Comparison of ENCODE assay signal across 8 mouse cellular contexts in the genomic region with DNA sequence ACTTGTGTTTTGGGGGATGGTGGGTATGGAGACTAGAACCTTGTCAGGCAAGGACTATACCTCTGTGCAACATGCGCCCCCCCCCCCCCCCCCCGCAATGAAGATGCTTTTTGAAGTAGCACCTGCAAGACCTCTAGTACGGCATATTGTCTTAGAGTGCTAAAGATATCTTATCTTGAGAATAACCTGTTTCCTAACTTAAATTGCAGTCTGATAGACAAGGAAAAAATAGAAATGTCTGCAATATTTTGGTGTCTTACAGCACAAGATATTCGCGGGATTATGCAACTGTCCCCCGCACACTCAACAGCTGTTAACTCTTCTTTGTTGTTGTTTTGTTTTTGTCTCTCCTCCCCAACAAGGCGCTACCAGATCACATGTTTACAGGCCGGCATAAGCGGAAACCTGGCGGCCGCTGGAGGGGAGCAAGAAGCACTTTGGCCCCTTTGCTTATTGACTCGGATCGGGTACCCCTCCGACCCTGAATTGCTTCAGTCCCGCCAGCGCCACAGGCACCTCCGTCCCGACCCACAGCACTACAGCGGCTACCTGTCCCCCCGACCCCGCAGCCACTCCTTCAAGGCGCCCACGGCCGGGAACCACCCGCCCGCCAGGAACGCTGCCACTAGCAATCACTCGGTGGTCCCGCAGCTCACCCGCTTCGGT. TPM values are rescaled to one million over a fixed set of nuclear protein-coding genes. Genes with fewer than 3 reads are reported as not detected.
DNase-seq lines count a peak whose midpoint lies in the region; ATAC-seq lines count a peak whose summit lies in the region.

No protein-coding gene starts in this region.

- H3K27ac ChIP-seq in hindbrain, embryonic 11.5 days (ENCODE audit: low read depth, low read length) = peak overlapping the region; percentile 53; the same call in 1 of the 2 replicates
- peak overlapping the region; percentile 47 for H3K27ac ChIP-seq in liver, embryonic 13.5 days

- H3K9ac ChIP-seq in hindbrain, embryonic 11.5 days (ENCODE audit: low read depth, low read length) = peak overlapping the region; percentile 66
- peak overlapping the region; percentile 79 for H3K9ac ChIP-seq in liver, embryonic 13.5 days

- no peaks in the 10 kb centered on the region for H3K9me3 ChIP-seq in hindbrain, embryonic 11.5 days (ENCODE audit: control insufficient read depth, low read length)
- no peaks in the 10 kb centered on the region for H3K9me3 ChIP-seq in liver, embryonic 13.5 days (replicated peaks)

- H3K4me1 ChIP-seq in hindbrain, embryonic 11.5 days (replicated peaks; ENCODE audit: control insufficient read depth, insufficient read depth, low read length) = no peaks in the 10 kb centered on the region
- H3K4me1 ChIP-seq in liver, embryonic 13.5 days (replicated peaks) = peaks cover 37% of the 10 kb centered on the region

- 6% methylated on average over 27 of the region's 31 CpGs for WGBS in hindbrain, embryonic 11.5 days
- under 1% methylated on average over 31 of the region's 31 CpGs for WGBS in liver, embryonic 13.5 days (ENCODE audit: insufficient replicate concordance)

- H3K27me3 ChIP-seq in hindbrain, embryonic 11.5 days (ENCODE audit: control insufficient read depth, insufficient read depth, low read length) = no peaks in the 10 kb centered on the region
- no peaks in the 10 kb centered on the region for H3K27me3 ChIP-seq in liver, embryonic 13.5 days

- no peaks in the 10 kb centered on the region for H3K36me3 ChIP-seq in hindbrain, embryonic 11.5 days (ENCODE audit: control insufficient read depth, insufficient read depth, low read length)
- H3K36me3 ChIP-seq in liver, embryonic 13.5 days = no peaks in the 10 kb centered on the region

- ATAC-seq in hindbrain, embryonic 11.5 days (ENCODE audit: low FRiP score) = peak; percentile 77
- ATAC-seq in liver, embryonic 13.5 days (ENCODE audit: low read depth) = peak; percentile 28; the same call in 1 of the 2 replicates

- peak overlapping the region; percentile 67 for H3K4me2 ChIP-seq in hindbrain, embryonic 11.5 days (replicated peaks; ENCODE audit: low read depth, low read length)
- H3K4me2 ChIP-seq in liver, embryonic 13.5 days = peak overlapping the region; percentile 85

- peak; percentile 45 for DNase-seq in embryo, embryonic 10.5 days (ENCODE audit: low spot score)
- no peak for DNase-seq in embryo, embryonic 9.5 days (ENCODE audit: extremely low spot score)
- DNase-seq in 416B (ENCODE audit: low read depth) = peak; percentile 67
- peak; percentile 34 for DNase-seq in c-Kit-positive CD71-positive TER-119-negative erythroid progenitor cells, embryonic 14.5 days (ENCODE audit: low read depth)
- DNase-seq in hindbrain, embryonic 11.5 days (ENCODE audit: low spot score) = no peak
- DNase-seq in liver, embryonic 13.5 days = no peak
- peak; percentile 29 to 35 for DNase-seq in natural killer cell, adult 2 months (ENCODE audit: low spot score in 2 of 2)
- no peak for DNase-seq in thymus, adult 18-20 months

- peak overlapping the region; percentile 65 for H3K4me3 ChIP-seq in hindbrain, embryonic 11.5 days (ENCODE audit: low read depth, low read length)
- peak overlapping the region; percentile 77 for H3K4me3 ChIP-seq in liver, embryonic 13.5 days (replicated peaks)

RNA-seq across cellular contexts. Expression of gene Slc17a5, which starts 0.5 kb away (rescaled TPM):
- 10.7 and 12.8 TPM in 2 replicates for polyA plus RNA-seq in hindbrain, embryonic 11.5 days (2014; fragmentation: Nextera tagmentation; extraction: Ambion mirVana)
- 4.5 and 5.6 TPM in 2 replicates for polyA plus RNA-seq in liver, embryonic 13.5 days (2015; fragmentation: Nextera tagmentation; extraction: Ambion mirVana)

RNA-seq across cellular contexts. Expression of gene Cd109, which starts 28.0 kb away (rescaled TPM):
- polyA plus RNA-seq in hindbrain, embryonic 11.5 days (2014; fragmentation: Nextera tagmentation; extraction: Ambion mirVana) = 4.0 and 5.7 TPM in 2 replicates
- polyA plus RNA-seq in liver, embryonic 13.5 days (2015; fragmentation: Nextera tagmentation; extraction: Ambion mirVana) = 0.16 and 0.27 TPM in 2 replicates

Comparison
In these comparisons a context has a peak if more than half of its experiments do, and no peak if none do; other contexts are left out.
1. DNase-seq: peak in embryo, embryonic 10.5 days (single experiment), 416B (single experiment), c-Kit-positive CD71-positive TER-119-negative erythroid progenitor cells, embryonic 14.5 days (single experiment) and natural killer cell, adult 2 months (2 of 2); none in embryo, embryonic 9.5 days (single experiment), hindbrain, embryonic 11.5 days (single experiment), liver, embryonic 13.5 days (single experiment) and thymus, adult 18-20 months (0 of 2).